Mouse (Mus musculus) kidney, adult 2 months (tissue): ENCODE data around the gene Rgs14.

Source experiments
- CTCF ChIP-seq: fragments of 200-500 bp; conservative IDR thresholded peaks from 2 replicates; pipeline ENCODE4 v1.5.1; 2011; ENCODE audit warnings: low read depth, mild to moderate bottlenecking, control low read depth, low read length, moderate library complexity, mixed read lengths; ENCODE audit not compliant: insufficient read depth, insufficient read length
- POLR2A ChIP-seq: fragments of 200-500 bp; IDR thresholded peaks from one replicate; pipeline ENCODE4 v1.6.1; 2011; ENCODE audit warnings: low read depth, low read length, control low read depth

- TF ChIP-seq CTCF: no peak
- no peak for TF ChIP-seq POLR2A
Measured at GRCm38 (mm10) chr13:55430566-55430965, 61.0 kb downstream of the Rgs14 start.
